Comparison of ENCODE assay signal across 8 mouse cellular contexts in the genomic region with DNA sequence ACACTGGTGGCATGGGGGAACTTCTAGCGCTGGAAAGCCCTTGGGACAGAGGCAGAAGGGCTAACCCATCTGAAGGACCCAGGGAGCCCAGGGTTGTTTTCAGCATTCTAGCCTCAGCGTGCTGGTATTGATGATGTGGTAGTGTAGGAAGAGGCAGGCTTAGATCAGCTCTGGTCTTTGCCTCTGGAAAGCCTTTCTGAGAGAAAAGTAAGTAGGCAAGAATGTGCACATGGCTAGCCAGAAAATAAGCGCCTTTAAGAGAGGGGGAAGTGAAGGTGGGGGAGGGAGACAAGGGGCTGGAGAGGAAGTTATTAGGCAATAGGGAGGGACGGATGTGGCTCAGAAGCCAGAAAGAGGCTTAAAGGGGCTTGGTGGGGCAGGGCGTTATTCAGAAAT. TPM values are rescaled to one million over a fixed set of nuclear protein-coding genes. Genes with fewer than 3 reads are reported as not detected.
DNase-seq lines count a peak whose midpoint lies in the region; ATAC-seq lines count a peak whose summit lies in the region.

No protein-coding gene starts in this region.

- peak overlapping the region; percentile 20; the same call in 1 of the 2 replicates for H3K27ac ChIP-seq in kidney, embryonic 14.5 days (ENCODE audit: low read depth, low read length)
- peak overlapping the region; percentile 70 for H3K27ac ChIP-seq in embryonic facial prominence, embryonic 10.5 days (replicated peaks)
- H3K27ac ChIP-seq in liver, embryonic 11.5 days (ENCODE audit: low read depth, low read length): peak overlapping the region; percentile 59

- H3K4me3 ChIP-seq in kidney, embryonic 14.5 days (ENCODE audit: low read length): peak overlapping the region; percentile 45
- H3K4me3 ChIP-seq in embryonic facial prominence, embryonic 10.5 days: peak overlapping the region; percentile 58
- H3K4me3 ChIP-seq in liver, embryonic 11.5 days (ENCODE audit: low read depth, low read length): peak overlapping the region; percentile 57

- no peaks in the 10 kb centered on the region for H3K9me3 ChIP-seq in kidney, embryonic 14.5 days (ENCODE audit: control insufficient read depth, low read length)
- H3K9me3 ChIP-seq in embryonic facial prominence, embryonic 10.5 days: no peaks in the 10 kb centered on the region
- no peaks in the 10 kb centered on the region for H3K9me3 ChIP-seq in liver, embryonic 11.5 days (ENCODE audit: control insufficient read depth, low read length)

- no peaks in the 10 kb centered on the region for H3K4me1 ChIP-seq in kidney, embryonic 14.5 days (ENCODE audit: control insufficient read depth, insufficient read depth, low read length)
- H3K4me1 ChIP-seq in embryonic facial prominence, embryonic 10.5 days: peaks cover 15% of the 10 kb centered on the region
- H3K4me1 ChIP-seq in liver, embryonic 11.5 days (replicated peaks; ENCODE audit: control insufficient read depth, insufficient read depth, low read length): no peaks in the 10 kb centered on the region; the same call in none of the 2 replicates

- intact Hi-C loops in heart, postnatal 10 days (cut with DNase I): loop anchor here (1.0 kb wide), 1 partner anchor 9 kb away; no protein-coding TSS in a partner anchor

- H3K4me2 ChIP-seq in kidney, embryonic 14.5 days (replicated peaks; ENCODE audit: low read depth, low read length): peak overlapping the region; percentile 54
- peak overlapping the region; percentile 70 for H3K4me2 ChIP-seq in liver, embryonic 11.5 days

- no peaks in the 10 kb centered on the region for H3K27me3 ChIP-seq in kidney, embryonic 14.5 days (ENCODE audit: control insufficient read depth, insufficient read depth, low read length)
- H3K27me3 ChIP-seq in embryonic facial prominence, embryonic 10.5 days (replicated peaks; ENCODE audit: low read depth, poor library complexity, severe bottlenecking): no peaks in the 10 kb centered on the region
- no peaks in the 10 kb centered on the region for H3K27me3 ChIP-seq in liver, embryonic 11.5 days (replicated peaks; ENCODE audit: control insufficient read depth, insufficient read depth, low read length)

- ATAC-seq in kidney, embryonic 14.5 days (ENCODE audit: low FRiP score, low TSS enrichment): peak; percentile 8; the same call in 1 of the 2 replicates
- ATAC-seq in liver, embryonic 11.5 days (replicated peaks; ENCODE audit: low FRiP score): peak; percentile 15; the same call in 1 of the 2 replicates
- peak; percentile 62 for ATAC-seq in monocyte, adult 5-6 weeks (replicated peaks; ENCODE audit: insufficient number of reproducible peaks, low FRiP score, low TSS enrichment, poor library complexity, severe bottlenecking)

- 10% methylated on average over 5 of the region's 5 CpGs for WGBS in kidney, embryonic 14.5 days
- WGBS in embryonic facial prominence, embryonic 10.5 days: 21% methylated on average over 5 of the region's 5 CpGs
- WGBS in liver, embryonic 11.5 days: 10% methylated on average over 5 of the region's 5 CpGs

- peak overlapping the region; percentile 59 for H3K9ac ChIP-seq in kidney, embryonic 14.5 days (ENCODE audit: low read depth, low read length)
- peak overlapping the region; percentile 66 for H3K9ac ChIP-seq in liver, embryonic 11.5 days (ENCODE audit: low read depth, low read length)

- DNase-seq in kidney, adult 18-20 months: no peak
- DNase-seq in embryonic facial prominence, embryonic 10.5 days (ENCODE audit: low spot score): peak; percentile 17
- peak; percentile 31 to 41 for DNase-seq in heart, postnatal 10 days
- no peak for DNase-seq in liver, embryonic 11.5 days (ENCODE audit: low spot score)
- no peak for DNase-seq in layer of hippocampus, adult 18-20 months (ENCODE audit: low spot score in 2 of 2)
- no peak for DNase-seq in cerebellum, adult 9-10 months

- H3K36me3 ChIP-seq in kidney, embryonic 14.5 days (ENCODE audit: control insufficient read depth, insufficient read depth, low read length): peaks cover 9% of the 10 kb centered on the region; the same call in 1 of the 2 replicates
- peaks cover 21% of the 10 kb centered on the region for H3K36me3 ChIP-seq in embryonic facial prominence, embryonic 10.5 days (replicated peaks)
- H3K36me3 ChIP-seq in liver, embryonic 11.5 days (ENCODE audit: control insufficient read depth, insufficient read depth, low read length): peaks cover 4% of the 10 kb centered on the region; the same call in 1 of the 2 replicates

RNA-seq across cellular contexts. Expression of gene Gm4952, which starts 25.8 kb away (rescaled TPM):
- 0.09 TPM in 2 replicates for polyA plus RNA-seq in kidney, embryonic 14.5 days (2014; fragmentation: Nextera tagmentation; extraction: Ambion mirVana)
- not detected in 2 replicates for polyA plus RNA-seq in embryonic facial prominence, embryonic 10.5 days (2016; fragmentation: Nextera tagmentation; extraction: Ambion mirVana)
- total RNA-seq in heart, postnatal 10 days (2021): not detected
- 0.23 and 0.78 TPM in 2 replicates for polyA plus RNA-seq in liver, embryonic 11.5 days (2014; fragmentation: Nextera tagmentation; extraction: Ambion mirVana)
- not detected in 3 replicates for total RNA-seq in monocyte, adult 5-6 weeks (2017)
- total RNA-seq in layer of hippocampus, adult 18-20 months (2021): not detected

RNA-seq across cellular contexts. Expression of gene Fam111a, which starts 28.5 kb away (rescaled TPM):
- 28.8 and 29.3 TPM in 2 replicates for polyA plus RNA-seq in kidney, embryonic 14.5 days (2014; fragmentation: Nextera tagmentation; extraction: Ambion mirVana)
- 19.3 and 21.4 TPM in 2 replicates for polyA plus RNA-seq in embryonic facial prominence, embryonic 10.5 days (2016; fragmentation: Nextera tagmentation; extraction: Ambion mirVana)
- total RNA-seq in heart, postnatal 10 days (2021): 10 to 100 TPM in 1 of 2 experiments, 1 to 10 TPM in 1; 9.8 to 12.1 TPM
- polyA plus RNA-seq in liver, embryonic 11.5 days (2014; fragmentation: Nextera tagmentation; extraction: Ambion mirVana): 44.8 and 47.7 TPM in 2 replicates
- total RNA-seq in monocyte, adult 5-6 weeks (2017): 148 to 161 TPM (median 159 TPM) in 3 replicates
- 1 to 10 TPM in 1 of 2 experiments, under 1 TPM in 1; 0.91 to 1.7 TPM for total RNA-seq in layer of hippocampus, adult 18-20 months (2021)

RNA-seq across cellular contexts. Expression of gene Glyat, which starts 59.1 kb away (rescaled TPM):
- 4.3 and 4.4 TPM in 2 replicates for polyA plus RNA-seq in kidney, embryonic 14.5 days (2014; fragmentation: Nextera tagmentation; extraction: Ambion mirVana)
- polyA plus RNA-seq in embryonic facial prominence, embryonic 10.5 days (2016; fragmentation: Nextera tagmentation; extraction: Ambion mirVana): not detected in 2 replicates
- total RNA-seq in heart, postnatal 10 days (2021): not detected
- polyA plus RNA-seq in liver, embryonic 11.5 days (2014; fragmentation: Nextera tagmentation; extraction: Ambion mirVana): not detected in 2 replicates
- total RNA-seq in monocyte, adult 5-6 weeks (2017): not detected in 3 replicates
- total RNA-seq in layer of hippocampus, adult 18-20 months (2021): under 1 TPM; 0.20 to 0.36 TPM

Comparison
In these comparisons a context has a peak if more than half of its experiments do, and no peak if none do; other contexts are left out.
1. ATAC-seq: peak in every context shown above with its lines; median percentile 62 in monocyte, adult 5-6 weeks; 15 in liver, embryonic 11.5 days; 8 in kidney, embryonic 14.5 days.
2. H3K27ac ChIP-seq: peak in every context shown above with its lines; median percentile 70 in embryonic facial prominence, embryonic 10.5 days; 59 in liver, embryonic 11.5 days; 20 in kidney, embryonic 14.5 days.
3. DNase-seq: peak in embryonic facial prominence, embryonic 10.5 days (single experiment) and heart, postnatal 10 days (2 of 2); none in kidney, adult 18-20 months (single experiment), liver, embryonic 11.5 days (single experiment), layer of hippocampus, adult 18-20 months (0 of 2) and cerebellum, adult 9-10 months (single experiment).
4. RNA of gene Fam111a, which starts 28.5 kb away (total RNA-seq): 148 to 161 TPM in monocyte, adult 5-6 weeks; 9.8 to 12.1 TPM in heart, postnatal 10 days and 0.91 to 1.7 TPM in layer of hippocampus, adult 18-20 months; every median in the first group is over 10 times any median in the second.
5. Peak in every context shown above with its lines, with median percentiles within 50 percentile points of each other: H3K4me3 ChIP-seq.